Mouse (Mus musculus) B cell, adult 62 days (primary cell): ENCODE results near the gene Il2rb. TPM values are rescaled to one million over a fixed set of nuclear protein-coding genes. Genes with fewer than 3 reads are reported as not detected.

Experiments
- total RNA-seq: library from RNA; stranded (reverse); gene quantifications from 4 replicates; pipeline ENCODE4 v1.2.4, GENCODE M21; 2023

Gene Il2rb
- 3.7 to 4.7 TPM (median 3.9 TPM) in 4 replicates for total RNA-seq

GRCm38 (mm10) chr15:78494968-78495406 is at the start of gene Il2rb:
Il2rb (minus strand) TSS chr15:78495271.

GRCm38 (mm10) chr15:78544561-78545001 is 49.5 kb upstream of the Il2rb start, which contains the start of gene Sstr3:
Sstr3 (minus strand) TSS chr15:78544685.

GRCm38 (mm10) chr15:78530671-78531450 is 35.8 kb upstream of the Il2rb start, which contains the start of gene C1qtnf6:
C1qtnf6 (minus strand) TSS chr15:78531416.

GRCm38 (mm10) chr15:78468379-78468937 is 26.6 kb downstream of the Il2rb start, which contains the start of gene Tmprss6:
Tmprss6 (minus strand) TSS chr15:78468634.

Other genes starting within 250 kb of the Il2rb start
- 0.50 to 1.4 TPM (median 0.95 TPM) in 4 replicates for gene Csf2rb2, start 189.6 kb downstream of the Il2rb start, total RNA-seq
- gene Csf2rb, start 169.5 kb downstream of the Il2rb start, total RNA-seq: 21.1 to 26.8 TPM (median 22.9 TPM) in 4 replicates
- not detected in 4 replicates for gene Tex33, start 99.4 kb downstream of the Il2rb start, total RNA-seq
- gene Tst, start 89.4 kb downstream of the Il2rb start, total RNA-seq: 0.75 to 1.9 TPM (median 1.5 TPM) in 4 replicates
- 18.6 to 23.2 TPM (median 22.5 TPM) in 4 replicates for gene Mpst, start 88.9 kb downstream of the Il2rb start, total RNA-seq
- gene Kctd17, start 66.7 kb downstream of the Il2rb start, total RNA-seq: 0.44 to 0.75 TPM (median 0.54 TPM) in 3 of 4 replicates, not detected in the other
- gene Tmprss6, start 26.6 kb downstream of the Il2rb start, total RNA-seq: not detected in 4 replicates
- gene C1qtnf6, start 36.1 kb upstream of the Il2rb start, total RNA-seq: not detected in 4 replicates
- gene Sstr3, start 49.4 kb upstream of the Il2rb start, total RNA-seq: not detected in 4 replicates
- gene Rac2, start 77.5 kb upstream of the Il2rb start, total RNA-seq: 761 to 837 TPM (median 813 TPM) in 4 replicates
- gene Cyth4, start 101.8 kb upstream of the Il2rb start, total RNA-seq: 157 to 169 TPM (median 159 TPM) in 4 replicates
- 0.12 to 0.16 TPM in 2 of 4 replicates, not detected in the others for gene Elfn2, start 223.5 kb upstream of the Il2rb start, total RNA-seq